Mouse (Mus musculus) adipose tissue, adult 10 weeks (tissue): Measurements from ENCODE around the gene Ell2. TPM values are rescaled to one million over a fixed set of nuclear protein-coding genes. Genes with fewer than 3 reads are reported as not detected.

Experiments used
- polyA plus RNA-seq: library from polyadenylated mRNA; stranded (reverse); fragments of 350-450 nt; fragmentation: Illumina TruSeq; extraction: RNeasy Lipid Tissue Mini Kit (QIAGEN cat#74804); gene quantifications from one replicate; pipeline ENCODE4 v1.2.3, GENCODE M21; 2014; ENCODE audit warnings: low read depth, low replicate concordance

The Ell2 gene
- 23.3 TPM for polyA plus RNA-seq

GRCm38 (mm10) chr13:75706457-75706856 is at the start of gene Ell2:
Gene Ell2, plus strand, starts transcription at chr13:75706757.

Other genes starting within 250 kb of the Ell2 start
- 50.5 TPM for gene Glrx, start 133.1 kb downstream of the Ell2 start, polyA plus RNA-seq
- gene Rhobtb3, start 237.2 kb downstream of the Ell2 start, polyA plus RNA-seq, result 14.3 TPM